Mouse (Mus musculus): Measurements from ENCODE around the gene Ccpg1. TPM values are rescaled to one million over a fixed set of nuclear protein-coding genes. Genes with fewer than 3 reads are reported as not detected.
A peak's percentile ranks its signal among the peaks of the same experiment; 100 is the strongest.

Ccpg1 gene
- polyA plus RNA-seq, 1 experiment from 2014 or later = 15.9 TPM

DNA sequence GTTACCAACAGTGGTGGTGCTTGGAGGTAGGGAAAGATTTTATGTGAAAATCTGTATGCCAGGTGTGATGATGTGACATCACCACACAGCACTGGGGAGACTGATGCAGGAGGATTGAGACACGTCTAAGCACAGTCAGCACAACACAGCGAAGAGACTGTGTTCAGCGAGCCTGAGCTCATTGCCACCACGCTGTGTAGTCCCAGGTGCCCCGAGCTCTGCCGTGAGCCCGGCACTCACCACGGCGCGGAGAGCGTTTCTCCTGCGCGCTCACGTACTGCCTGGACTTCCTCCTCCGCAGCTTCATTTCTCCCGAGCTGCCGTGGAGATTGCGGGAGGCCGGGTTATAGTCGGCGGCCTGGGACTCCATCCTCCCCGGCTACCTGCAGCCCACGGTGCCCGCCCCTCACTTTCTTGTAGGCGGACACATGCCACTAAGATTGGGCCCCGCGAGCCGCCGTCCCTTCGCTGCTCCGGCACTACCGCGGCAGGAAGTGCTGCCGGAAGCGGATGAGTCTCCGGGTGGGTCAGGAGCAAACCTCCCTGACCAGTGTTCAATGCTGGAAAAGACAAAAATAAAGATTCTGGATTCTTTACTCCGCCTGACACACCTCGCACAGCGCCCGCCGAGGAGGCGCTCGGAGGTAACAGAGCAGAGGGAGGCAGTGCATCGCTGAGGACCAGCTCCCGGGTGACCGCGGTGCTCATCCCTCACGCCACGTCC is 54.2 kb downstream of the Ccpg1 start:
- peaks cover 3% of the 10 kb centered on the region for H3K27me3 ChIP-seq (ENCODE audit: poor library complexity, severe bottlenecking)
- H3K27ac ChIP-seq = peak overlapping the region; percentile 90
- under 1% methylated on average over 49 of the region's 49 CpGs for WGBS

DNA sequence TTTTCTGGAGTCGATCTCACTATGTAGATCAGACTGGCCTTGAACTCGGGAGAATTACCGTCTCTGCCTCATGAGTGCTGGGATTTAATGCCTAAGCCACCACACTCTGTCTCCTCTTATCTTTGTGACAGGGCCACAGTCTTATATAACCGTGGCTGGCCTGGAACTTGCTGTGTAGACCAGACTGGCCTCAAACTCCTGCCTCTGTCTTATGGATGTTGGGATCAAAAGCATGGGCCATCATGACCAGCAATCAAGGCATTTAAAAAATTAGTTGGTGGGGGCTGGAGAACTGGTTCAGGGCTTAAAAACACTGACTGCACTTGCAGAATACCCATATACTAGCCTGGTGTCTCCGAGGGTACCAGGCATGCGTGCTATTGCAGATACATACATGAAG is 54.9 kb downstream of the Ccpg1 start, which contains the start of gene Pigb:
Pigb (minus strand) TSS at position 299 of the 400 bp plus-strand sequence.
- 34% methylated on average over 6 of the region's 6 CpGs for WGBS
- peak within 1 kb of the TSS; percentile 90 for H3K27ac ChIP-seq
- peaks cover 10% of the 10 kb centered on the region for H3K27me3 ChIP-seq (ENCODE audit: poor library complexity, severe bottlenecking)
- peaks cover 36% of the 10 kb centered on the region for H3K4me1 ChIP-seq
- no peaks in the 10 kb centered on the region for H3K9me3 ChIP-seq
- DNase-seq (ENCODE audit: extremely low spot score, low spot score) = no peak
- H3K4me3 ChIP-seq = peak within 1 kb of the TSS; percentile 85
- H3K36me3 ChIP-seq (replicated peaks) = peaks cover 8% of the 10 kb centered on the region; the same call in 1 of the 2 replicates

More for the DNA sequence above, 54.2 kb downstream of the Ccpg1 start:
- Histone ChIP-seq H3K4me1 (peaks cover 29% of the 10 kb centered on the region), H3K4me3 (peak overlapping the region; percentile 85), H3K36me3 (replicated peaks) (peaks cover 10% of the 10 kb centered on the region), H3K9me3 (no peaks in the 10 kb centered on the region)
- DNase-seq (ENCODE audit: extremely low spot score, low spot score) = peak; percentile 94

DNA sequence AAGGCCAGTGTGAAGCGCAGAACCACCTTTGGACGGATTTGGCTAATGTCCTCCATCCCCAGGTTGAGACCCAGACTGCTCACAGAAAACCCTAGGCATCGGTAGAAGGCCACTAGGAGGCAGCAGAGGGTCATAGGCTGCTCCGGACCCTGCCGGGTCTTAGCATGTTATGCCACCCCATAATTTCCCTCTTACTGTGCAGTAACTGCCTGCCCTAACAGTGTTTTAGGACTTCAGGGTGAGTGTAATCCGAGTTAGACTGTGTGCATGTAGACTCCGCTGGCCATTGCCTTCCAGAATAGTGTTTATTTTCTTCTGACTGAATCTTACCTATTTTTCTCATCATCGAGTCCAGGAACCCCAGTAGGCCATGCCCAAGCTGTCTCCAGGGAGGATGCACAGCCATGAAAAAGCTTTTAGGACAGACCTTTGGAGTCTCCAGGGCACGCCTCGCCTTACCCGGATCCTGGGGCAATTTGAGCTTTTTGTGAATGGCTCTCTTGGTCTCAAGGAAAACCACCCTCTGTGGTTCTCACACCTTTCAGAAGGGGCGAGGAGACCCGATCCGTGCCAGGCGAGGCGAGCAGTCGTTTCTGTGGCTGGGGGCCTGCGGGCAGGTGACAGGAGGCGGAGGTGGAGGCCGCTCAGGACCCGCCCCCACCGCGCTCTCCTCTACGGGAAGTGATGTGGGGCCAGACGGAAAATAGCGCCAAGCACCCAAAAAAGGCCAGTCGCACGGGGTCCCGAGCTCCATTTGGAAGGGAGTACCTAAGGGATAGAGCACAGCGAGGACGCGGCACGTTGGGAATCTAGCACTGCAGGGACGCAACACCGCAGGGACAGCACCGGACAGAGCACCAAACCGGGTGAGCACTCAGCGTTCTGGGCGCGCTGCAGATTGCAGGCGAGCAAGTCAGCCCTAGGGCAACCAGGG is 59.2 kb downstream of the Ccpg1 start, which contains the start of gene Rab27a:
Rab27a (plus strand) TSS at position 709 of the 934 bp plus-strand sequence.
- peak within 1 kb of the TSS; percentile 60 for H3K4me3 ChIP-seq
- no peaks in the 10 kb centered on the region for H3K9me3 ChIP-seq
- peak within 1 kb of the TSS; percentile 65 for H3K27ac ChIP-seq
- H3K27me3 ChIP-seq (ENCODE audit: poor library complexity, severe bottlenecking) = peaks cover 33% of the 10 kb centered on the region
- H3K4me1 ChIP-seq = peaks cover 40% of the 10 kb centered on the region
- 1% methylated on average over 41 of the region's 41 CpGs for WGBS
- no peaks in the 10 kb centered on the region for H3K36me3 ChIP-seq (replicated peaks)
- DNase-seq (ENCODE audit: extremely low spot score, low spot score) = peak; percentile 75

DNA sequence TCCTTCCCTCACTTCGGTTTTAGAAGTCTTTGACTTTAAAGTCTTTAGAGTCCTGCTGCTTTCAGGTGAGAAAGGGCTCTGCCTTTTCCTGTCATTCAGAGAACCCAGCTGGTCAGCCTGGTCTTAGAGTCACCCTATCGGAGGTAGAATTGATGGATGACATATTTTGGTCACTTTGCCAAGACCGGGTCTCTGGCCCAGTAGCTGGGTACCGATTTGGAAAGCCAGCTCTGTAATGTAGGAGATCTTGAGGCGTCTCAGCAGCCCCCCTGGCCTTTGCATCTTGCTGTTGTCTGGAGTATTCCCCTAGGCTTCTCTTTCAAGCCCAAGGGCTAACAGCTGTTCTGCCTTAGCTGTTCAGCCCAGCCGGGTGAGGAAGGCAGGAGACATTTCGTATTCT is 60.0 kb downstream of the Ccpg1 start:
- peak overlapping the region; percentile 65; the same call in 1 of the 2 replicates for H3K27ac ChIP-seq
- peaks cover 33% of the 10 kb centered on the region for H3K27me3 ChIP-seq (ENCODE audit: poor library complexity, severe bottlenecking)
- no peaks in the 10 kb centered on the region for H3K9me3 ChIP-seq
- 19% methylated on average over 7 of the region's 7 CpGs for WGBS
- H3K36me3 ChIP-seq (replicated peaks) = no peaks in the 10 kb centered on the region
- no peak for DNase-seq (ENCODE audit: extremely low spot score, low spot score)
- H3K4me3 ChIP-seq = peak overlapping the region; percentile 60
- peaks cover 44% of the 10 kb centered on the region for H3K4me1 ChIP-seq

DNA sequence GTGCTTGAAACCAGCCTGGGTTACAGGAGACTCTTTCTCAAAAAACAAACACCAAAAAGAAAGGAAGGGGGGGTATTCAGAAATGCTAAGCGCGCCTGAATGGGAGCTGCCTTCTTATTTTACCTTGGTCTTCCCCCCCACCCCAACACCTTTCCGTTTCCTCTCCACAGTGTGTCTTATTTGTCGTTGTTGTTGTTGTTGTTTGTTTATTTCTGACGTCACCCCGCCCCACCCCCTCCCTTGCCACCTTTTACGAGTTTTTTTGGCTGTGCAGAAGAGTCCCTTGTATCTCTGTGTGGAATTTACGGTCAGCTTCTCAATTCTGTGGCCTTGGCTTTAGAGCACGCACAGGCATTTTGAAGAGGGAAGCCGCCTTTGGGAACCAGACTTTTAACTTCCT is 60.5 kb downstream of the Ccpg1 start:
- 78% methylated on average over 10 of the region's 10 CpGs for WGBS
- Histone ChIP-seq H3K4me3 (no peak overlapping the region; the same call in 1 of the 2 replicates), H3K9me3 (no peaks in the 10 kb centered on the region)

DNA sequence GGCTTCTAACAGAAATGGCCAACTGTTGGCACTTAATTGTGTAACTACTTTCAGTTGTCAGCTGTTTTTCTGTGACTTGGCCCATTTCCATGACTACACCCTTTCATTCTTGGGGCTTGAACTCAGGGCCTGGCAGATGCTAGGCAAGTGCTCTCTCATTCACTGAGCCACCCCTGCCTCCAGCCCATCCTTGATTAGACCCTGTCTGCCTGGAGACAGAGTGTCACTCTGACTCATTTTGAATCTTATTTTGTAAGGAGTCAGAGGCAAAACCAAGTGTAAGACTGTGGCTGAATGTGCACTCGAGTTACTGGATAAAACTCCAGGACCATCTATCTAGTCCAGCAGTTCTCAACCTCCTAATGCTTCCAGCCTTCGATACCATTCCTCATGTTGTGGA is 62.7 kb downstream of the Ccpg1 start:
- Histone ChIP-seq H3K4me1 (peaks cover 44% of the 10 kb centered on the region), H3K36me3 (replicated peaks) (no peaks in the 10 kb centered on the region), H3K27me3 (ENCODE audit: poor library complexity, severe bottlenecking) (peaks cover 33% of the 10 kb centered on the region), H3K9me3 (no peaks in the 10 kb centered on the region), H3K27ac (no peak overlapping the region), H3K4me3 (no peak overlapping the region)
- DNase-seq (ENCODE audit: extremely low spot score, low spot score) = no peak
- 91% methylated on average over 2 of the region's 2 CpGs for WGBS

More for the DNA sequence above, 60.5 kb downstream of the Ccpg1 start:
- DNase-seq (ENCODE audit: extremely low spot score, low spot score) = no peak
- no peaks in the 10 kb centered on the region for H3K36me3 ChIP-seq (replicated peaks)
- H3K4me1 ChIP-seq = peaks cover 44% of the 10 kb centered on the region
- peaks cover 33% of the 10 kb centered on the region for H3K27me3 ChIP-seq (ENCODE audit: poor library complexity, severe bottlenecking)
- H3K27ac ChIP-seq = no peak overlapping the region

DNA sequence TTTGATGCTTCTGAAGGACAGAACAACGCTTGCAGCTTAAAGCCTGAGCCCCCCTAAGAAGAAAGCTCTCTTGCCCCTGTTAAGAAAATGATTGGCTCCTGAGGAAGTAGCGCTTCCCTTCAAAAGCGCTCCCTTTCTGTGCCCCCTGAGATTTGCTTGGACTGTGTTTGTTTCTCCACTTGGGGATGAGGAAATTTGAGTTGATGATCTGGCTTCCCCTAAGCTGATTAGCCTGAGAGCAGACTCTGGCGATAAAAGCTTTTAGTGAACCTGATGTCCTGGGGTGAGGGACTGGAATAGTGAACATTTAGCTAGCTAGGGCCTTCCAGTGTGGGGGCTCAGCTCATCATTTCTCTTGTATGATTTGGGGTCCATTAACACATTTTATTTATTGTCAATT is 63.7 kb downstream of the Ccpg1 start:
- DNase-seq (ENCODE audit: extremely low spot score, low spot score) = no peak
- Histone ChIP-seq H3K4me3 (no peak overlapping the region), H3K4me1 (peaks cover 43% of the 10 kb centered on the region), H3K9me3 (no peaks in the 10 kb centered on the region), H3K27me3 (ENCODE audit: poor library complexity, severe bottlenecking) (peaks cover 33% of the 10 kb centered on the region), H3K27ac (no peak overlapping the region), H3K36me3 (replicated peaks) (no peaks in the 10 kb centered on the region)
- WGBS = 7% methylated on average over 4 of the region's 4 CpGs

DNA sequence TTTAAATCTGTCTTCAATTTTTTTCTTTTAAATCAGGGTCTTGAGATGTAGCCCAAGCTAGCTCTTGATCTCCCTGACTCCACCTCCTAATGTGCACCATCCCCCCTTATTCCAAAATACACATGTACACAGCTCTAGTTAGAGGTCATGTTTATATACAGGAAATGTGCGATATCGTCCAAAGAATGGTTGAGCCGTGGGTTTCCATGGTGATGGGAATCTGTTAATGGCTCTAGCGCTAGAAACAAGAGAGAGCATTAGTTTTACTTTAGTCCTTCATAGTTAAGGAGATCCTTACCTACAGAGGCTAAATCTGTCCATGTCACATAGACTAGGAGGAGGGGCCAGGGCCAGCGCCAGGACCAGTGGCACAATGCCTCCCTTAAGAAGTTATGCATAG is 64.6 kb downstream of the Ccpg1 start:
- no peak for DNase-seq (ENCODE audit: extremely low spot score, low spot score)
- Histone ChIP-seq H3K4me3 (no peak overlapping the region), H3K36me3 (replicated peaks) (no peaks in the 10 kb centered on the region), H3K4me1 (peaks cover 34% of the 10 kb centered on the region), H3K9me3 (no peaks in the 10 kb centered on the region), H3K27ac (no peak overlapping the region), H3K27me3 (ENCODE audit: poor library complexity, severe bottlenecking) (peaks cover 26% of the 10 kb centered on the region)
- WGBS = 78% methylated on average over 5 of the region's 5 CpGs

DNA sequence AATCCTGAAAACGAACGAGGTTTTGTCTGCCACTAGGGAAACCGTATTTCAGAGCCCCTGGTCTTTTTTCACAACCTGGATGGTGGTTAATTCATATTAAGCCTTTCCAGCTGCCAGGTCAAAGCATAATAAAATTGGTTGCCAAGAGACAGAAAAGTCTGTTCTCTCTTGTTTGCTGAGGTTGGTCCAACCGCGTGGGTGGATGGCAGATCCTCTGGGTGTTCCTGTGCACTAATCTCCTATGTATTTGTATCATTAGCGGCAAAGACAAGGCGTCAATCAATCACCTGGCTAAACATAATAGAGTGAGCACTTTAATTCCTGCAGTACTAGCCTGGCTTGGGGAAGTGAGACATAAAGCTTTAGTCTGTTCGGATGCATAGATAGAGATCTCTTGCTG is 65.4 kb downstream of the Ccpg1 start:
- 73% methylated on average over 8 of the region's 8 CpGs for WGBS
- Histone ChIP-seq H3K27me3 (ENCODE audit: poor library complexity, severe bottlenecking) (peaks cover 18% of the 10 kb centered on the region), H3K36me3 (replicated peaks) (no peaks in the 10 kb centered on the region), H3K9me3 (no peaks in the 10 kb centered on the region), H3K4me1 (peaks cover 29% of the 10 kb centered on the region), H3K27ac (no peak overlapping the region), H3K4me3 (no peak overlapping the region)
- no peak for DNase-seq (ENCODE audit: extremely low spot score, low spot score)

DNA sequence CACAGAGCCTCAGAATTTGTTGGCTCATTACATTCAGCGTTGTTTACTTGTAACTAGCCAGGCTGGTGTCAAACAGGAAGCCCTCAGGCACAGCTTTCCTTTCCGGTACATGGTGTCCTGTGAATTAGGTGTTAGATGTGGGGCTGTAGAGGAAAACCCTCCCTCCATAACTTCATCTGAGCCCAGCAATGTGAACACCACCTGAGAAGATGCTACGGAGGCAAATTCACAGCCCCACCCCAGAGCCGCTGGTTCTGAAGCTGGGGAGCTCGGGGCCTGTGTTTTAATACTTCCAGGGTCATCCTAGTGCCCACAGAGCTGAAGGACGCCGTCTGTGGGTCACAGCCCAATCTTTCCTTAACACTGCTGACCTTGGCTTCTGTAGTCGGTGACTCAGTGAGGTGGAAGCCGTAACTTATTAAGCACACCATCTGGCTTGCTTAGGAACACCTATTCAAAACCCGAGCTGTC is 70.2 kb downstream of the Ccpg1 start:
- no peak for DNase-seq (ENCODE audit: extremely low spot score, low spot score)

DNA sequence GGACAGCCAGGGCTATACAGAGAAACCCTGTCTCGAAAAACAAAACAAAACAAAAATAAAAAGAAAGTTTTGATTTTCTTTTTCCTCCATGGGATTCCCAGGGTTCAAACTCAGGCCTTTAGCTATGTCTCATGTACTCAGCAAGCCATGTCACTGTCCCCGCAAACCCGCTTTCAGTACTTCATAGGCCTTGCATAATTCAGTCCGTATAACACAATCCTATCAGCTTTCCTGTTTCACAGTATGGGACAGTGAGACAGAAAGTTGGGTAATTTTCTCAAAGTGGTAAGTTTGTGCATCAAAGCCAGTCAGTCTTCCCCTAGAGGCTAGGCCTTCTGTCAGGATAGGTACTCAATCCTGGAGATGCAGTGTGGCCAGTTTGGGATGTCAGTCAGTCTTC is 74.0 kb downstream of the Ccpg1 start:
- H3K27ac ChIP-seq = no peak overlapping the region
- no peaks in the 10 kb centered on the region for H3K36me3 ChIP-seq (replicated peaks)
- no peak overlapping the region for H3K4me3 ChIP-seq
- no peaks in the 10 kb centered on the region for H3K9me3 ChIP-seq
- H3K27me3 ChIP-seq (ENCODE audit: poor library complexity, severe bottlenecking) = no peaks in the 10 kb centered on the region
- no peak for DNase-seq (ENCODE audit: extremely low spot score, low spot score)
- WGBS = 92% methylated on average over 4 of the region's 4 CpGs
- H3K4me1 ChIP-seq = peaks cover 15% of the 10 kb centered on the region

More for the DNA sequence above, 70.2 kb downstream of the Ccpg1 start:
- Histone ChIP-seq H3K4me3 (no peak overlapping the region), H3K27ac (no peak overlapping the region), H3K9me3 (no peaks in the 10 kb centered on the region), H3K27me3 (ENCODE audit: poor library complexity, severe bottlenecking) (no peaks in the 10 kb centered on the region), H3K36me3 (replicated peaks) (no peaks in the 10 kb centered on the region), H3K4me1 (peaks cover 13% of the 10 kb centered on the region)
- 68% methylated on average over 10 of the region's 10 CpGs for WGBS

DNA sequence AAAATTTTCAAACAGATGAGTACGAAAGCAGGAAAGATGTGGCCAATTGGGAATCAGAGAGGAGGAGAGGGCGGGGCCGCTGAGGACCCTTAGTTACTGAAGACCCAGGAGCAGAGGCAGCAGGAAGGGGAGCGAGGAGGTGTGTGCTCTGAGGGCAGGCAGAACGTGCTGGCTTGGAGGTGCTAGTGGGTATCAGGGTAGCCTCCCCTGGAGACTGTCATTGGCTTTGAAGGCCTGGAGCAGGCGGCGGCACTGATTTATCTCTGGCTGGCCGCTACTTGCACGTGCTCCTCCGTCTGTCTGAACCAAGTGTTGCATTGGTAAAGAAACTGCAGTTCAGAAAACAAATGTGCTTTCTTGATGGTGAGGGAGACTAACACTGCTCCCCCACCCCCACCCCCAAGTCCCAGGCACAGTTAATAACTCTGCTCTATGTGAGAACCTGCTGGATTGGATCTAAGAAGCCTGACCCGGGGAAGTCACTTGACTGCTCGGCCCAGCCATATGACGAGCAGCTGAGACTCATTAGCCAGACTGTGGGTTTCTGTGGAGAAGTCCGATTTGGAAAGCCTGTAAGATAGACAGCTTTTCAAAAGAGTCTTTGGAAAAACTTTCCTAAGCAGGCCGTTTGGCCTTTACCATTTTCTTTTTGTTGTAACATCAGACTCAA is 78.5 kb downstream of the Ccpg1 start:
- Histone ChIP-seq H3K4me1 (peaks cover 30% of the 10 kb centered on the region), H3K4me3 (peak overlapping the region; percentile 28), H3K27ac (peak overlapping the region; percentile 44; the same call in 1 of the 2 replicates), H3K9me3 (no peaks in the 10 kb centered on the region), H3K27me3 (ENCODE audit: poor library complexity, severe bottlenecking) (no peaks in the 10 kb centered on the region), H3K36me3 (replicated peaks) (no peaks in the 10 kb centered on the region)
- WGBS = 35% methylated on average over 15 of the region's 15 CpGs
- peak; percentile 26 for DNase-seq (ENCODE audit: extremely low spot score, low spot score)
